Mouse (Mus musculus) stomach, embryonic 16.5 days (tissue): ENCODE data around the gene Zp2. TPM values are rescaled to one million over a fixed set of nuclear protein-coding genes. Genes with fewer than 3 reads are reported as not detected.

Source experiments
- ATAC-seq: fragments of 200-750 bp; cut with Nextera tagmentation; 2 replicates; pipeline ENCODE4 v1.8.0; 2017; ENCODE audit warnings: moderate number of reproducible peaks, moderate TSS enrichment; ENCODE audit not compliant: insufficient read depth, low FRiP score
- H3K27ac ChIP-seq: fragments of 300-500 bp; sonication (generic); 2 replicates; pipeline ENCODE4 v1.5.1; 2014; ENCODE audit warnings: low read length
- H3K27me3 ChIP-seq: fragments of 300-500 bp; sonication (generic); 2 replicates; pipeline ENCODE4 v1.6.1; 2014; ENCODE audit warnings: low read length, control low read depth, mixed read lengths; ENCODE audit not compliant: control insufficient read depth, insufficient read depth
- H3K36me3 ChIP-seq: fragments of 300-500 bp; sonication (generic); 2 replicates; pipeline ENCODE4 v1.6.1; 2014; ENCODE audit warnings: low read length; ENCODE audit not compliant: control insufficient read depth, insufficient read depth
- H3K4me1 ChIP-seq: fragments of 300-500 bp; sonication (generic); 2 replicates; pipeline ENCODE4 v1.6.1; 2014; ENCODE audit warnings: low read length, control low read depth, mixed read lengths; ENCODE audit not compliant: control insufficient read depth, insufficient read depth
- H3K4me2 ChIP-seq: fragments of 300-500 bp; sonication (generic); 2 replicates; pipeline ENCODE4 v1.6.1; 2014; ENCODE audit warnings: low read depth, low read length, mixed read lengths
- H3K4me3 ChIP-seq: fragments of 300-500 bp; sonication (generic); replicated peaks from 2 replicates; pipeline ENCODE4 v1.5.1; 2014; ENCODE audit warnings: mild to moderate bottlenecking, low read length
- H3K9ac ChIP-seq: fragments of 300-500 bp; sonication (generic); 2 replicates; pipeline ENCODE4 v1.6.1; 2014; ENCODE audit warnings: low read length
- H3K9me3 ChIP-seq: fragments of 300-500 bp; sonication (generic); replicated peaks from 2 replicates; pipeline ENCODE4 v1.6.1; 2016; ENCODE audit warnings: low read length, control low read depth; ENCODE audit not compliant: control insufficient read depth
- WGBS: fragments of 180-500 bp; shearing (Covaris S2); extraction: QIAGEN DNeasy Blood & Tissue Kit; methylation state at CpG from one replicate; pipeline ENCODE4 v1.1.7; 2014; 5-methylcytosine and 5-hydroxymethylcytosine counted together
- polyA plus RNA-seq: library from polyadenylated mRNA; unstranded; fragments of >200 nt; fragmentation: Nextera tagmentation; extraction: Ambion mirVana; gene quantifications from 2 replicates; pipeline ENCODE4 v1.2.1, GENCODE M21; 2015

Zp2 gene
- polyA plus RNA-seq, 1 experiment from 2014 or later, result 0.19 TPM

DNA sequence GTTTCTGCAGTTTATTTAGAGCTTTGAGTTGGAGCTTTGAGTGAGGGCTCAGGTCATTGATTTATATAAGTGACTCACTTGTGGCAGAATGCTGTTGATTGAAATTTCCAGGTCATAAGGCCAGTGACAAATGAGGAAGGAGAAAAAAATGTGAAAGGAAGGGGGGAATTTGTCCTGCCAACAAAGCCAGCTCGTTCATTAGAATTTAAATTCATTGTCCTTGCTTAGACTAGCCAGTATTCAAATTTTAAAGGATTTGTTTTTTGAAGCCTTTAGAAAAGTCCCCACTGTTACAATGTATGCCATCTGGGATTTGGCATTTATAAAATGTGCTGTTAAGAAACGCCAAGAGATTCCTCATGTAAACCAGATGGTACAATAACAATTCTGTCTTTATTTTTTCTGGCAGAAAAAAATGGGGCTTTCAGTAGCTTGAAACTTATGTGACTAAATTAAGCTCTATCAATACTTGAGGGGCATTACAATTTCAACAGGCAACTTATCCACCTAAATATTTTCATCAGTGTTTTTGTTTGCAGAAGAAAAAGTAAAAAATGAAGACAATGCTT is 11.8 kb upstream of the Zp2 start:
- Histone ChIP-seq H3K27ac (no peak overlapping the region), H3K4me2 (no peak overlapping the region), H3K36me3 (no peaks in the 10 kb centered on the region), H3K9me3 (no peaks in the 10 kb centered on the region), H3K9ac (no peak overlapping the region), H3K4me1 (no peaks in the 10 kb centered on the region), H3K4me3 (no peak overlapping the region), H3K27me3 (no peaks in the 10 kb centered on the region)
- 0 out of 2 replicates have a peak, but pooled peaks have one; percentile 66 for ATAC-seq
- 23% methylated on average over 2 of the region's 2 CpGs for WGBS

DNA sequence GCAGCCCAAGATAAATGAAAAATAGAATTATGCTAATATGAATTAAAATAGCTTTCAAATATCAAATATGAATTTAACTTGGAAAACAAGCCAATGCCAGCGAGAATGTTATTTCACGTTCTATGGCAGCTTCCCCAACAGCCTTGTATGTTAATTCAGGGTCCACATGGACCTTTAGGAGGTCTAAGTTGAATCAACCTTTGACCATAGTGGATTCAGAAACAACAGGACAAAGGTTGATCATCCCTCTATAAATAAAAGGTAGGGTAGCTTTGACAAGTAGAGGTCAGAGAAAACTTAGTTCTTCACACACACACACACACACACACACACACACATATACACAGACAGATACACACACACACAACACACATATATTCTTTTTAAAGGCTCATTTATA is 5.8 kb upstream of the Zp2 start:
- no peak for ATAC-seq
- H3K9ac ChIP-seq, result no peak overlapping the region
- no peaks in the 10 kb centered on the region for H3K4me1 ChIP-seq
- 86% methylated on average over 2 of the region's 2 CpGs for WGBS
- H3K27ac ChIP-seq, result no peak overlapping the region
- no peak overlapping the region for H3K4me2 ChIP-seq
- no peaks in the 10 kb centered on the region for H3K27me3 ChIP-seq
- no peaks in the 10 kb centered on the region for H3K36me3 ChIP-seq
- H3K4me3 ChIP-seq, result no peak overlapping the region
- no peaks in the 10 kb centered on the region for H3K9me3 ChIP-seq

DNA sequence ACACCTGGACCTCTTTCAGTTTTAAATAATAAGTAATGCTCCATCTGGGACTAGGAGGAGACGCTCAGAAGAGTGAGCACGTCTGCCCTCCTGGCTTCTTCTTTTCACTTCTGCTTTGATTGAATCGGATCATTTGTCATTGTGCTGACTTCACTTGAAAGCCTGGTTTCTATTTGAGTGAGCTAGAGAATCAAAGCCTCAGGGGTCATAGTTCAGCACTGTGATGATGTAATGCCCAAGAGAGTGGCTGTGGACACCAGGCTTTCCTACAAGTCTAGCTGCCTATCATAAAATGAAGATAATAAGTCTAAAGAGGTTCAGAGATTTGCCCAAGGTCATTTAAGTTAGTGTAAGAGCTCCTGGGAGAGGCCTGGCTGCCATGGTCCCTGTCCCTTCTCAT is 5.2 kb upstream of the Zp2 start:
- Histone ChIP-seq H3K27me3 (no peaks in the 10 kb centered on the region), H3K4me2 (no peak overlapping the region), H3K9ac (no peak overlapping the region), H3K27ac (no peak overlapping the region), H3K4me3 (no peak overlapping the region), H3K4me1 (no peaks in the 10 kb centered on the region), H3K9me3 (no peaks in the 10 kb centered on the region), H3K36me3 (no peaks in the 10 kb centered on the region)
- WGBS, result 22% methylated on average over 3 of the region's 3 CpGs
- ATAC-seq, result no peak

DNA sequence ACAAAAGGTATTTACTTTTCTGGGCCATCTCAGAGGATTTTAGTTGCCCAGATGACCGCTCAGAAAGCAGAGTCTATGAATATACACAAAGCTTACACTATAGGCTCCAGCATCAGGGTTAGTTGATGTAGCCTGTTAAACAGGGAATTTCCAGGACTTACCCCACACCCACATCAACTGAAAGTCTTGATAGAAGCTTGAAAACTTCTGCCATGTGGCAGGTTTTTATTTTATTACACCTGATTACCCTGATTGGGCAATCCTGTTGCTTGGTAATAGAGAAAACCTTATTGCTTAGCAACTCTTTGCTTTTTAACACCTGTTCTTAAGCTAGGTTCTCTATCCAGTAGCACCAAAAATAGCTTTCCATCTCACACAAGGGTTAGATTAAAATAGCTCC is 2.3 kb downstream of the Zp2 start:
- Histone ChIP-seq H3K4me2 (no peak overlapping the region), H3K4me3 (no peak overlapping the region), H3K27me3 (no peaks in the 10 kb centered on the region), H3K4me1 (no peaks in the 10 kb centered on the region), H3K36me3 (no peaks in the 10 kb centered on the region), H3K27ac (no peak overlapping the region), H3K9me3 (no peaks in the 10 kb centered on the region), H3K9ac (no peak overlapping the region)
- 73% methylated on average over 1 of the region's 1 CpGs for WGBS
- no peak for ATAC-seq

DNA sequence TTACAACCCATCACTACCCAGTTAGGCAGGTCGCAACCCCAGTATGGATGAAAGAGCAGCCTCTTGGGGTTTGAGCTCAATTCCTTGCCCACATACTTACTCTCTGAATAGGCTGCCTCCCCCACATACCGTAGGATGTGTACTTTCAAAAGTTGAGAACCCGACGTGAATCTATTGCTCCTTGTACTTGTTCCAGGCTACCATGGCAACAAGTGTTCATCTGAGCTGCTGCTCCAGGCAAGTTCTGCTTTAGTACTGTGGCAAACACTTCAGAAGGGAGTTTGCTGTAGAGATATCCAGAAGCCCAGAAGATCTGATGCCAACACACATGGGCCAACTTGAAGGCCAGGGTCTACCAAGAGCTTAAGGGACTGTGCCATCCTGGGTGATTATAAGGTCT is 16.1 kb downstream of the Zp2 start:
- no peaks in the 10 kb centered on the region for H3K27me3 ChIP-seq
- no peak overlapping the region for H3K27ac ChIP-seq
- H3K9ac ChIP-seq, result no peak overlapping the region
- 64% methylated on average over 4 of the region's 4 CpGs for WGBS
- no peaks in the 10 kb centered on the region for H3K36me3 ChIP-seq
- ATAC-seq, result no peak; the same call in 1 of the 2 replicates
- no peaks in the 10 kb centered on the region for H3K9me3 ChIP-seq
- H3K4me1 ChIP-seq, result peaks cover 6% of the 10 kb centered on the region
- H3K4me2 ChIP-seq, result no peak overlapping the region
- no peak overlapping the region for H3K4me3 ChIP-seq

DNA sequence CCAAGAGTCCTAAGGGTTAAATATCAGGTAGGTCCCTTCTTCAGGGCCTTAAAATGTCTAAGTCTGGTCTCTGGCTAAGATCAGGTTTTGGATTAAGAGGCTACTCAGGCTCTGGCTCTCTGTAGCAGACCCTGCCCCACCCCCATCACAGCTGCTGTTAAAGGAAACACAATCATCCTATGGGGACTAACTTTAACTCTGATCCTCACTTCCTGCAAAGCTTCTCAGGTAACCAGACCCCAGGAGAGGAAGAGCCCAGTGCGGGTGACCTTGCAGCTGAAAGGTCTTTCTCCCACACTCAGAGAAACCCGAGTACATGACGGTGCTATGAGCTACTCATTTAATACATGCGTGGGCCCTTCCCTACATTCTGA is 17.4 kb downstream of the Zp2 start:
- no peak overlapping the region for H3K27ac ChIP-seq

DNA sequence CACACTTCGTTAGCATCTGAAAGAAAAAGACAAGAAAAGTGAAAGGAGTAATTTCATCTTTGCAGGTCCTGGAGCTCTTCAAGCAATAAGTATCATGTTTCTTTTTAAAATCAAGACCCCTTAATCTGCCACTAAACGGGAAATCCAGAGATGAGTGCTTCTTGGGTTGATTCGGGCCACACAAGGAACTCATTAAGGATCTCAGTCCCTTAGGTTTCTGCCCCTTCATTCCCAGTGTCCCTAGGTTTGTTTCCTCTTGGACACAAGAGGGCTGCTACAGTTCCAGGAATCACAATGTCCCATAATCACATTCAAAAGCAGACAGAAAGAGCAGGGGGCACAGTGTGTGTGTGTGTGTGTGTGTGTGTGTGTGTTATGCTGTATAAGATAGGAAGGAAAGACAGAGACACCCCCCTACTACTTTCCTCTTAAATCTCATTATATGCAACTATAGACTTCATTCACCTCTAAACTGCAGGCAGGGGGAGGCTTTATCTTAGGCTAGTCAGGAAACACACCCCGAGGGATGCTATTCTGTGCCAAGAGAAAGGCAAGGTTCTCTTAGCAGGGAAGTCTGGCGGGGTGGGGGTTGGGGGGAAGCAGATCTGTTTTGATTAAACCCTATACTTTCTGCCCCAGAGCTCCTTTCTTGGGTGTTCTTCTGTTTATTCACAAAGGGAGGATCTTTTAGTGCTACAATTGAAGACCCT is 18.0 kb downstream of the Zp2 start:
- no peaks in the 10 kb centered on the region for H3K36me3 ChIP-seq
- no peak overlapping the region for H3K4me2 ChIP-seq
- no peak overlapping the region for H3K9ac ChIP-seq
- WGBS, result 46% methylated on average over 5 of the region's 5 CpGs
- no peak overlapping the region for H3K4me3 ChIP-seq
- no peak overlapping the region for H3K27ac ChIP-seq
- no peaks in the 10 kb centered on the region for H3K9me3 ChIP-seq
- H3K4me1 ChIP-seq, result peaks cover 6% of the 10 kb centered on the region
- no peaks in the 10 kb centered on the region for H3K27me3 ChIP-seq
- no peak for ATAC-seq

More for the DNA sequence above, 17.4 kb downstream of the Zp2 start:
- H3K27me3 ChIP-seq, result no peaks in the 10 kb centered on the region
- WGBS, result 42% methylated on average over 4 of the region's 4 CpGs
- H3K4me2 ChIP-seq, result no peak overlapping the region
- ATAC-seq, result no peak
- H3K36me3 ChIP-seq, result no peaks in the 10 kb centered on the region
- no peaks in the 10 kb centered on the region for H3K9me3 ChIP-seq
- H3K9ac ChIP-seq, result no peak overlapping the region
- no peak overlapping the region for H3K4me3 ChIP-seq
- peaks cover 6% of the 10 kb centered on the region for H3K4me1 ChIP-seq

DNA sequence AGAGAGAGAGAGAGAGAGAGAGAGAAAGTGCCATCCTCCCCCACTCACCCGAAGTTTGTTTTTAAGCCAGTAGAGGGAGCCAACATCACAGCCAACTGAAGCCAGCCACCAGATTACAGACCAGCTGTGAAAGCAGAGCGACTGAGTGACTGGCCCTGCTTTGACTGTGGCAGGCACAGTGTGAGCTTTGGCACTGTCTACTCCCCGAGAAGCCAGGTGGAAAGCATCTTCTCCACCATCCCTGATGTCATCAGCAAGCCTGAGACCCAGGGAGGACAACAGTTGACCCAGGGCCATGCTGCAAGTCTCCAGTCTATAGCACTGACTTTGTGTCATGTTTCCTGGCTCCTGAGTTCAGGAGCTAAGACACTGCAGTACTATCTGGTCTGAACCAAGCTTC is 20.2 kb downstream of the Zp2 start:
- H3K27me3 ChIP-seq, result no peaks in the 10 kb centered on the region
- 2% methylated on average over 3 of the region's 3 CpGs for WGBS

DNA sequence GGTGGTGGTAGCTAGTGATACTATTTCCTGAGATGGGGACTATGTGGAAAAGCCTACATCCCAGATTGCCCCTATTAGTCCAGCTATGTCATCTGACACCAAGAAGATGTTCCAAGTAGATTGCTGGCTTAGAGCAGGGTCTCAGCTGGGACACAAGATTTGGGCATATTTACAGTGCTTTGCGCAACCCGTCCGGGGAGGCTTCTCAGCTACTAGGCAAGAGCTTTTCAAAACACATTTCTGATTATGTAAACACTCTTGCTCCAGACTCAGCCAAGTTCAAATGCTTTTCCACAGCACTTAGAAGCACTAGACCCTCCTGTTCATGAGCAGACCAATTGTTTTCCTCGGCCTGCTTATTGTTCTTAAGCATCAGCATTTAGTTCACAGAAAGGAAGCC is 21.3 kb downstream of the Zp2 start:
- 0 out of 2 replicates have a peak, but pooled peaks have one; percentile 26 for ATAC-seq
- Histone ChIP-seq H3K9ac (no peak overlapping the region), H3K27ac (peak overlapping the region; percentile 2; the same call in 1 of the 2 replicates)

More for the DNA sequence above, 20.2 kb downstream of the Zp2 start:
- H3K27ac ChIP-seq, result no peak overlapping the region
- no peak overlapping the region for H3K4me2 ChIP-seq
- ATAC-seq, result peak; percentile 74
- no peak overlapping the region for H3K4me3 ChIP-seq
- H3K9ac ChIP-seq, result no peak overlapping the region
- peaks cover 6% of the 10 kb centered on the region for H3K4me1 ChIP-seq
- H3K9me3 ChIP-seq, result no peaks in the 10 kb centered on the region
- no peaks in the 10 kb centered on the region; the same call in 1 of the 2 replicates for H3K36me3 ChIP-seq

More for the DNA sequence above, 21.3 kb downstream of the Zp2 start:
- no peaks in the 10 kb centered on the region; the same call in 1 of the 2 replicates for H3K36me3 ChIP-seq
- peaks cover 6% of the 10 kb centered on the region for H3K4me1 ChIP-seq
- H3K4me3 ChIP-seq, result no peak overlapping the region
- no peaks in the 10 kb centered on the region for H3K9me3 ChIP-seq
- no peaks in the 10 kb centered on the region for H3K27me3 ChIP-seq
- H3K4me2 ChIP-seq, result no peak overlapping the region
- 42% methylated on average over 4 of the region's 4 CpGs for WGBS
